Mouse (Mus musculus): ENCODE results near the gene Gm21560. TPM values are rescaled to one million over a fixed set of nuclear protein-coding genes. Genes with fewer than 3 reads are reported as not detected.
"Not testable (repeated sequence)": the region's sequence is repeated elsewhere in the genome, so short reads cannot be mapped to it uniquely, and the experiment has no call there.

The Gm21560 gene
- not detected in 2 replicates for polyA plus RNA-seq (2016; fragmentation: Nextera tagmentation; extraction: Ambion mirVana)

DNA sequence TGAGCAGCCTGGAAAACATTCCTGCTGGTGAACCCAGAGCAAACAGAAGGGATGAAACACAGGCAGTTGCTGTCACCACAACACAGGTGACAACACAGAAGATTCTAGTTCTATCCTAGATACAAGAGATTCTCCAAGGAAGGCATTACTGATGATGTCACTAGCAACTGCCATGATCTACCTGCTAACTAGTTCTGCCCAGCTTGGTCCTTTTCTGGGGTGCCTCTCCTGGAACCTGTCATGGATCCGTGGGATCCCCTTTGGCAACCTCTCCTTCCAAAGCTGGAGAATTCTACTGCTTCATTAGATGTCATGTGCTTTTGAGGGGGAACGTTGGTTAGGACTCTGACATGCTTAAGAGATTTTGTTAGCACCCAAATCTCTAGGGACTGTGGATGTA is at the start of gene Gm21560:
TSS of gene Gm21560 (minus strand) at position 101 of the 400 bp plus-strand sequence.
- DNase-seq (ENCODE audit: low spot score); H3K36me3 ChIP-seq; H3K9me3 ChIP-seq (replicated peaks); H3K27me3 ChIP-seq (ENCODE audit: low read depth, poor library complexity, severe bottlenecking); H3K4me1 ChIP-seq; H3K27ac ChIP-seq; H3K4me3 ChIP-seq: not testable (repeated sequence)
- WGBS: 63% methylated on average over 2 of the region's 2 CpGs

DNA sequence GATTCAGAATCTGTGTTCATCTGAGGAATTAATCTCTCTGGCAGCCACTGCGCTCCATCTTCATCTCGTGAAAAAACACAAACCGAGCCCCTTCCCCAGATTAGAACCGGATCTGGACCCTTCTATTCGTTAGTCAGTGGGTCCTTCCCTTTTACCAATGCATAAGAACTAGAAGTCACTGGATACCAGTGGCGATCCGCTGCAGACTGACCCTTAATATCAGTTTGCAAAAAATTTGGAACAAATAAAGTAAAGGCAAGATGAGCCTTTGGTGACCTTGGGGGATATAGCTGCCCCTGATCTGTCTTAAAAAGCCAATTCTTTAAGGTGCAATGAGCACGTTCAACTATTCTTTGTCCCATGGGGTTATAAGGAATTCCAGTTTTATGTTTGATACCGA is 55.6 kb downstream of the Gm21560 start:
- H3K36me3 ChIP-seq; H3K9me3 ChIP-seq (replicated peaks); H3K4me1 ChIP-seq; DNase-seq (ENCODE audit: low spot score); H3K27ac ChIP-seq; H3K27me3 ChIP-seq (ENCODE audit: low read depth, poor library complexity, severe bottlenecking); H3K4me3 ChIP-seq: not testable (repeated sequence)
- WGBS: 83% methylated on average over 6 of the region's 9 CpGs

DNA sequence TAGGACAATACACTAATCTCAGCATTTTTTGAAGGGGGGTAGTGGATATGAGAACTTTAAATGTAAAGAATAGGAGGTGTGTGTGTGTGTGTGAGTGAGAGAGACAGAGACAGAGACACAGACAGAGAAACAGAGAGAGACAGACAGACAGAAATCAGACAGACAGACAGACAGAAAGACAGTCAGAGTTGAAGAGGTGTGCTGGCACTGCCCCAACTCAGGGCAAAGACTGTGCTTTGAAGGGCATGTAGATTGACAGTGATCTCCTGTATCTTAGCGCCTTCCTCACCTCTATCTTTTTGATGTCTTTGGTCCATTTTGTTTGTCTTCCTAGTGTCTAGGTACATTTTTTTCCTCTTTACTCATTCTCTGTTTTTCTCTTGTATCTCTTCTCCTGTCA is 58.0 kb downstream of the Gm21560 start:
- 92% methylated on average over 1 of the region's 1 CpGs for WGBS
- not testable (repeated sequence) for DNase-seq (ENCODE audit: low spot score); H3K4me1 ChIP-seq; H3K27ac ChIP-seq; H3K4me3 ChIP-seq; H3K27me3 ChIP-seq (ENCODE audit: low read depth, poor library complexity, severe bottlenecking); H3K9me3 ChIP-seq (replicated peaks); H3K36me3 ChIP-seq

Other genes starting within 250 kb of the Gm21560 start
- not detected in 2 replicates for gene Gm3453, start 240.2 kb downstream of the Gm21560 start, polyA plus RNA-seq (2016; fragmentation: Nextera tagmentation; extraction: Ambion mirVana)
- not detected in 2 replicates for gene Gm6337, start 161.0 kb downstream of the Gm21560 start, polyA plus RNA-seq (2016; fragmentation: Nextera tagmentation; extraction: Ambion mirVana)
- gene Gm8206, start 125.3 kb downstream of the Gm21560 start, polyA plus RNA-seq (2016; fragmentation: Nextera tagmentation; extraction: Ambion mirVana): 1.2 and 1.3 TPM in 2 replicates
- 2.2 and 2.5 TPM in 2 replicates for gene Gm3468, start 110.6 kb downstream of the Gm21560 start, polyA plus RNA-seq (2016; fragmentation: Nextera tagmentation; extraction: Ambion mirVana)
- not detected in 2 replicates for gene Gm3476, start 93.5 kb downstream of the Gm21560 start, polyA plus RNA-seq (2016; fragmentation: Nextera tagmentation; extraction: Ambion mirVana)
- gene Gm3411, start 68.0 kb upstream of the Gm21560 start, polyA plus RNA-seq (2016; fragmentation: Nextera tagmentation; extraction: Ambion mirVana): 1.4 and 1.5 TPM in 2 replicates
- gene Gm21103, start 85.6 kb upstream of the Gm21560 start, polyA plus RNA-seq (2016; fragmentation: Nextera tagmentation; extraction: Ambion mirVana): not detected in 2 replicates
- gene Gm3618, start 124.4 kb upstream of the Gm21560 start, polyA plus RNA-seq (2016; fragmentation: Nextera tagmentation; extraction: Ambion mirVana): not detected in 2 replicates
- gene Gm16440, start 171.0 kb upstream of the Gm21560 start, polyA plus RNA-seq (2016; fragmentation: Nextera tagmentation; extraction: Ambion mirVana): not detected in 2 replicates
- 0.34 and 1.3 TPM in 2 replicates for gene Gm3591, start 193.2 kb upstream of the Gm21560 start, polyA plus RNA-seq (2016; fragmentation: Nextera tagmentation; extraction: Ambion mirVana)
- not detected in 2 replicates for gene Gm3594, start 225.3 kb upstream of the Gm21560 start, polyA plus RNA-seq (2016; fragmentation: Nextera tagmentation; extraction: Ambion mirVana)

Data from limb, embryonic 10.5 days (tissue).